Mouse (Mus musculus): ENCODE data around the gene Psg16.

Psg16 gene

DNA sequence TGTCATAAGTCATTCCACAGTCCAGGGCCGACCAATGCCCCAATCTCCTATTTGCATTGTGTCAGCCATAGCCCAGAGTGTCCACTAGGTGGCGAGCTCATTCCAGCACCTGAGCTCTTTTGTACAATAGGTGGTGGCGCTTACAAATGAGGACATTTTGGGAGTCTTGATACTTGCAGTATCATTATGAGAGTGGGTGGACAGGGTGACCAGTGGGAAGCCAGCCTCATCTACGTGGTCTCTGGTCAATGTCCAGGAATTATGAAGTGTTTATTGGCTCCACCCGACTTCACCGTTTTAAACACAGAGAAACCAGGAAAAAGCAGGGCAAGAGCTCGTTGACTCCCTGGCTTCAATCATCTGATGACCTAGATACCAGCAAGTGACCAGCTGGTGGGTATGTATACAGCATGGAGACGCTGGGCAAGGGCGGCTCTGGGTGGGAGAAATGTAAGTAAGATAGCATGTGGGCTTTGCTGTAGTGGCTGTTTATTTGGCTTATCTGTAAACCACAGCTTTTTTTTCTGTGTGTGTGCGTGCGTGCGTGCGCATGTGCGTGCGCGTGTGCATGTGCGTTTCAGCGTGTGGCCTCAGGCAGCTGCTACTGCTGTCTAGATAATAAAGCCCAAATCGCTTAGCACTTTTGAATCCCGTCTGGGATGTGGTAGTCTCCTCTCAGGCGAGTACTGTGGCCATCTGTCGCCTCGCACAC lies at the start of gene Psg16:
Gene Psg16, plus strand, starts transcription at position 137 of the 712 bp plus-strand sequence.
- TF ChIP-seq GATA4 (IDR thresholded peaks at IDR 0.05; ENCODE audit: insufficient replicate concordance, low read length) = no peak

DNA sequence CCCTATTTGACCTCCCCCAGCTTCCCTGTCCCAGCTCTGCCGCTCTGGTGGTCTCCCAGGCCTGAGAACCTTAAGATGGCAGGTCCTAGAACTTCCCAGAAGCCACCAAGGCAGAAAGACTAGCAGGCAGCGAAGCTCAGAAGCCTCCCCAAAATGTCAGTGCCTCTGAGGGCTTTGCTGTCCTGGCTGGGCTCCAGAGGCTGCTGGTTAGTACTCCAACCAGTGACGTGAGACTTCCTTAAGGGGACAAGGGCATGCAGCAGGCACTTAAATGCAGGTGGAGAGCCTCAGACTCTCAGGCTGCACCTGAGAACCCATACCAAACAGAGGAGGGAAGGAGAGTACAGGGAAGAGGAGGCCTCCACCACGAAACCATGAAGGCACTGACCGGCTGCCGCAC lies 49.7 kb upstream of the Psg16 start:
- no peak for TF ChIP-seq GATA4 (IDR thresholded peaks at IDR 0.05; ENCODE audit: insufficient replicate concordance, low read length)

DNA sequence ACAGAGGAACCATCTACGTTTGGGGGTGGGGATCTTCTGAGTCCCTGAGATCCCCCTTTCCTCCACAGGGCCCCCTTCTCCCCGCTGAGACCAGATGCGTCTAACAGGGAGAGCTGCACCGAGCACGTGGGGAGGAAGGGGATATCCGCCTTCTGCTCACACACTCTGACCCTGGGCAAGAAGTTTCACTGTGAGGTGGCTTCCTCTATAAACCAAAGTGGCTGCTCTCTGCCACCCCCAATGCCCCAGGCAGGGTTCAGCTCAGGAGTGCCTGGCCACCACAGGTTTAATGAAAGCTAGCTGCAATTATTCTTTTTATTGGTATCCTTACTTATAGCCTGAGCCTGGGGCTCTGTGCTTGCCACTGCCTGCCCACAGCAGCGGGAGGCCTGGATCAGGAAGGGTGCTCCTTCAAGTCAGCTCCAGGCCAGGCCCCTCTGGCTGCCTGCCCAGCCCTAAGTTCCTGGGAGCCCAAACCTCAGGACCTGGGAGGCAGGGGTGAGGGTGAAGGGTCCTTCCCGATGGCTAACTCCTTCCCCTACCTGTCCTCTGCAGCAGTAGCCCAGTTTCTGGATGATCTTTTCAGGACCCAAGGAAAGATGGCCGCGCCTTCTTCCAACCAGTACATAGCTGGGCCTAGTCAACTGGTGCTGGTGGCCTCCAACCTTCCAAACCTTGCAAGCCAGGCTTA lies 48.9 kb upstream of the Psg16 start:
- TF ChIP-seq GATA4 (IDR thresholded peaks at IDR 0.05; ENCODE audit: insufficient replicate concordance, low read length) = no peak

DNA sequence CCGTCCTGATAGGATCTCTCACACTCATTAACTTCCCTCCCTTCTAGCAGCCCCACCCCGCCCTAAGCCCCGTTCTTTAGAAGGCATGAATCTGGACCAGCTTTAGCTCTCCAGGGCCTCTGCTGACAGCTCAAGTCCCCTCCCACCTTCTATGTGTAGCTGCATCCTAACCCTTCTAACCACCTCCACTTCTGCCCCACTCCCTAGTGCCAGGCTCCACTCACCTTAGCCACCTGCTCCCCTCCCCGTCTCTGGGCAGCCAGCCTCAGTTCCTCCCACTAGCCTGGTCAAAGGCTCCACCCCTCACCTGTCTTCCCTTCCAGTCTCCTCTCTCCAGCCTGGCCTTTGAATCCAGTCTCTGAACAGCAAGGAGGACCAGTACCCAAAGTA lies 48.3 kb upstream of the Psg16 start:
- TF ChIP-seq GATA4 (IDR thresholded peaks at IDR 0.05; ENCODE audit: insufficient replicate concordance, low read length) = no peak

DNA sequence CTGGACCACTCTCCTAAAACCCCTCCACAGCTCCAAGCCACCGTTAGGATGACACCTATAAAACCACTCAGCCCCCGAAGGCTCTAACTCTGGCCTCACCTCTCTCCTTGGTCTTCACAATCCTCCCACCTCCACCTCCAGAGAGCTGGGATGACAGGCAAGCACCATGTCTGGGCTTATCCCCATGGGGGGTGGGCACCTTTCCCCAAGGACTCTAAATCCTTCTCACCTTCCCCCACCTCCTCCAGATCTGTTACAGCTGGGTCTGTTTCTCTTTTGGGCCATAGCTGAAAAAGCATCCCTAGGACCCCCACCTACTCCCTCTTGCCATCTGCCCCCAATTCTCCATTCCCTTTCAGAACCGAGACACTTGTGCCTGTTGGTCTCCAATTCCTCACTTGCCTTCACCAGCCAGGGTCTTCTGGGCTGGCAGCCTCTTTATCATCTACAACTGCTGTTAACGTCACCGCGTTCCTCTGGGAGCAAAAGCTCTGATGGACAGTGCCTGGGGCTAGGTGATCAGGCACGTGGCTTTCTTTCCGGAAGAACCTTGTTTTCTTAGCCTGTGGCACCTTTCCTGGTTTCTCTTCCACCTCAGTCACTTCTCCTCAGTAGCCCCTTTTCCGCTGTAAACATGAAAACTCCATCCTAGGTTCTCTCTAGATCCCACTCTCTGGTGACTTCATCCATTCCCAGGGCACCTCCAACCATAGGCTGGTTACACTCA lies 47.8 kb upstream of the Psg16 start:
- no peak for TF ChIP-seq GATA4 (IDR thresholded peaks at IDR 0.05; ENCODE audit: insufficient replicate concordance, low read length)

DNA sequence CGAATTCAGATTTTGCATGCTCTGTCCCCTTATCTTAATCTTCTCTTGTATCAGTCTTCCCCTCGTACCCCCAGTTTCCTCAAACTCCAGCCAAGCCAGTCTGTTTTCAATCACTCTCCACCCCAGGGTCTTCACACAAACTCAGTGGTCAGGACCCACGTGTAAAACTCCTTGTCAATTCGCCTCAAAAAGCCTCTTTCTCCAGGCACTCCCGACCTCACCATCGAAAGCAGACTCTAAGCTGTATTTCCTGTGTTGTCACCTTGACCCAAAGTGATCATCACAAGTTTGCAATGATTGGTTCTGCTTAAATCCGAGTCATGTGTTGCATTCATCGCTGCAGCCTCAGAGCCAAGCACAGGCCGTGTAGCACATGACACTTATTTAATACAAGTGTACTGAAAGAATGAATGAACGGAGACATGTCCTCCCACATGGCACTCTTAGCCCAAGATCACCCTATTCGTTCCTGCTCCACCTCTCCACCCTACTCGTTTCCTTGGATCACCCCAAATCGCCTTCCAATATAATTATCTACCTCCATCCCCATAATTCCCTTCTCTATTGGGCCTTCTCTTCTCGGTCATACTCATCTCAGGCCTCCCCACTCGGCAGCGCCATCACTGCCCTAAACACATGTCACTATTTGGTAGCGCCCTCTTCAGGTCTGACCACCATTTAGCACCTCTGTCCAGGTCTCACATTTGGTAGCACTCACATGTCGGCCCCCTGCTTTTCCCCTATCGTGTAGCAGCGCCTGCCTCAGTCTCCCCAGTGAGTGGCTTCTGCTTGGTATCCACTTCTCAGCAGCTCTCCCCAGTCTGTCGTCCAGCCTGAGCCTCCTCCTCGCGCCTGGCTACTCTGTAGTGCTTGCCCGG lies 46.9 kb upstream of the Psg16 start:
- TF ChIP-seq GATA4 (IDR thresholded peaks at IDR 0.05; ENCODE audit: insufficient replicate concordance, low read length) = no peak

DNA sequence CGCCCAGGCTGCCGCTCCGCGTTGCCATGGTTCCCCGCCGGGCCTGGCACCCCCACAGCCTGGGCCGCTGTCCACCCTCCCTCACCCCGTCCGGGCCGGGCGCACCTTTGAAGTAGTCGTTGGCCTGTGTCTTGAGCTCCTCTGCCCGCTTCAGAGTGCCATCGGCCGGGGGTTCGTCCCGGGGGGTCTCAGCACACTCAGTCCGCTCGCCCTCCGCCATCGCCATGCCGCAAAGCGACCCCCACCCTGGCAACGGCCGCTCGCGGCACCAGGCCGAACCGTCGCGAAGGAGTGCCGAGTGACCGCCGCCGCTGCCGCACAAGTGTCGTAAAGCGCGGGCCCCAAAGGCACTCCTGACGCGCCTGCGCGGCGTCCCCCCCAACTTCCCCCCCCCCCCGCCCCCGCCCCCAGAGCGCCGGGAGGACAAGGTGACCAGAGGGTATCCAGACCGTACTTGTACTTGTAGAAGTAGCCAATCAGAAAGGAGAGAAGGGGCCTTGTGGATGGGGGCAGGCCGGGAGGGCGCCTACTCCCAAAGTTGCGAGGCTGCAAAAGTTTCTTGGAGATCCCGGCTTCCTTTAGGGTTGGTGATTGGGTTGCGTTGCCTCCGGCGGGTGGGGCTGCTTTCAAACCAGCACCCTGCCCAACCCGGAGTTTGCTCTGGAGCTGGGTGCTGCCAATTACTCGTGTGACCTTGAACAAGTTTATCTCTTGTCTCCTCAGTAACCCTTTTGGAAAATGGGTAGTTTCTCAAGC lies 46.1 kb upstream of the Psg16 start, which contains the start of gene Ppp5c:
Gene Ppp5c, minus strand, starts transcription at position 337 of the 756 bp plus-strand sequence.
- TF ChIP-seq GATA4 (IDR thresholded peaks at IDR 0.05; ENCODE audit: insufficient replicate concordance, low read length) = peak; percentile 48; the same call in 1 of the 2 replicates

DNA sequence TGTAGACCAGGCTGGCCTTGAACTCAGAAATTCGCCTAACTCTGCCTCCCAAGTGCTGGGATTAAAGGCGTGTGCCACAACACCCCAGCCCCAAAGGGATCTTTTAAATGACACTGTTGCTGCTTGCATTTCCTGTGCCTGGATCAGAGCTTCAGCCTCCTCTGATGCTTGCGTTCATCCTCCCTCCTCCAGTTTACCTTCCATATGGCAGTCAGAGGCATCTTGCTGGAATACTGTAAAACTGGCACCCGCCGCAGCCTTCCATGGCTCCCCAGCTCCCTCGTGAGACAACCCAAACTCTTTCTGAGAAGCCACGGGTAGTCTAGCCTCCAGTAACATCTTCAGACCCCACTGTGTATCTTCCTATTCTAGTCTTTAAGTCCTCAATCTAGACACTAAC lies 44.9 kb upstream of the Psg16 start:
- no peak for TF ChIP-seq GATA4 (IDR thresholded peaks at IDR 0.05; ENCODE audit: insufficient replicate concordance, low read length)

DNA sequence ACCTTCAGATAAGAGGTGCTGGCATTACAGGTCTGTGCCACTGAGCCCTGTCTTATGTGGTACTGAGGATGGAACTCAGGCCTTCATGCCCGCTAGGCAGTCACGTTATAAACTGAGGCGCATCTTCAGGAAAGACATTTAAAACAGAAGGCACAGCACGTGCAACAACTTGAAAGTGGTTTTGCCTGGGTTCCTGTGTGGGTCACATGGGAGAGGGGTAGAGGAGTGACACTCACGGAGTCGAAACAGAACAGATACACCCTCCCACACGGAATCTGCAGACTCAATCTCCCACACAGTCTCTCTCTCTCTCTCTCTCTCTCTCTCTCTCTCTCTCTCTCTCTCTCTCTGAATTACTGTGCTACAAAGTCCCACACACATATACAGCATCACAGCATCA lies 43.6 kb upstream of the Psg16 start:
- TF ChIP-seq GATA4 (IDR thresholded peaks at IDR 0.05; ENCODE audit: insufficient replicate concordance, low read length) = no peak

DNA sequence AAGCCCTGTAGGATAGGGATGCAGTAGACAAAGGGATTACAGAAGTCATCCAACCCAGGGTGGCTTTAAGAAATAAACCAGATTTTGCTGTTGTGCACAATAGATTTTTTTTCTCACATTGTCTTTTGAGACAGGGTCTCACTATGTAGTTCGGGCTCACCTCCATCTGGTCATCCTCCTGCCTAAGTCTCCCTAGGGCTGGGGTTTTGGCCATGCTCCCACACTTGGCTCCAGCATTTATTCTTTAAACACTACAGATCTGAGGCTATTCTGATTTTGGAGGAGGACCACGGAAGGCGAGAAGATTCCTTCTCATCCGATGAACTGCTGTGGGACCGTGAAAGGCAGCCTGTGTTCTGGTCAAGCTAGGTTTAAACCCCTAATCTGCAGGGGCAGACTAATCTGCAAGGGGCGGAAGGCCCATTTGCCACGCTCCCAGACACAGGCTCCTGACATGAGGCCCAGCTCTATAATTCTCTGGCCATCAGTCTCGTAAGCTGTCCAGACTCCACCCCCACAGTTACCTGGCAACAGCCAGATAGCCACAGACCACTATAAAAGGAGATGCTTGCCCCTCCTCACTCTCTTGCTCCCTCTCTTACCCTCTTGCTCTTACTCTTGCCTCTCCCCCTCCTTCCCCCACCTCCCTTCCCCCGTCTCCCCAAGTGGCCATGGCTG lies 35.7 kb upstream of the Psg16 start:
- TF ChIP-seq GATA4 (IDR thresholded peaks at IDR 0.05; ENCODE audit: insufficient replicate concordance, low read length) = no peak

DNA sequence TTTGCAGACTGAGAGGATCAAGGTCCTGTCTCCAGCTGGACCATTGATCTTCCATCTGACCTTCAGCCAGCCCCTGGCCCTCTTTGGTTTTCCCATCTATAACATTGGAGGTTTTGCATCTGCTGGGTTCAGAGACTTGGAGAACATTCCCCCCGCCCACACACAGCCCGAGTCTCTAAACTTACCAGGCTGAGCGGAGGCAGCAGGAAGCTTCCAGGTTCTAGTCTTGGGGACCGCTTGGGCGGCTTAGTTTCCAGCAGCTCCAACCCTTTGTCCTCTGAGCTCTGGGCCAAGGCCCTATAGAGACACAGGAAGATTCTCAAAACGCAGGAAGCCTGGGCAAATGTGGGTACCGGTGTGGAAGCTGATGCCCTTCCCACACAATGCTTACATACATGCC lies 34.5 kb upstream of the Psg16 start:
- no peak for TF ChIP-seq GATA4 (IDR thresholded peaks at IDR 0.05; ENCODE audit: insufficient replicate concordance, low read length)

DNA sequence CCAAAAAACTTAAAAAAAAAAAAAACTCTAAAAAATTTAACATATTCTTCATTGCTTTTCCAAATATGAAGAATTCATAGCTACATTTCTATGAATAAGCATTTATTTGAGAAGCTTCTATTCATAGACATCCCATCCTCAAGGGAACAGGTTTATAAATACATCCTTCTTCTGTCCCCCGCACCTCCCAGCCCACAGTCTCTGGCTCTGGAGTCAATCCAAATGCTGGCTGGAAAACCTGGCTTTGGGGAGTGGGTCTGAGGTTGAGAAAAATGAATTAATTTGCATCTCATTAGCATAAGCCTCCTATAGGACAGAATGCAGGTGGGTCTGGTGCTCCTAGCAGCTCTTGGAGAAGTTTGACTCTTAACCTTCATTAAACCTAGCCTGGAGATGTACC lies 28.1 kb upstream of the Psg16 start:
- no peak for TF ChIP-seq GATA4 (IDR thresholded peaks at IDR 0.05; ENCODE audit: insufficient replicate concordance, low read length)

DNA sequence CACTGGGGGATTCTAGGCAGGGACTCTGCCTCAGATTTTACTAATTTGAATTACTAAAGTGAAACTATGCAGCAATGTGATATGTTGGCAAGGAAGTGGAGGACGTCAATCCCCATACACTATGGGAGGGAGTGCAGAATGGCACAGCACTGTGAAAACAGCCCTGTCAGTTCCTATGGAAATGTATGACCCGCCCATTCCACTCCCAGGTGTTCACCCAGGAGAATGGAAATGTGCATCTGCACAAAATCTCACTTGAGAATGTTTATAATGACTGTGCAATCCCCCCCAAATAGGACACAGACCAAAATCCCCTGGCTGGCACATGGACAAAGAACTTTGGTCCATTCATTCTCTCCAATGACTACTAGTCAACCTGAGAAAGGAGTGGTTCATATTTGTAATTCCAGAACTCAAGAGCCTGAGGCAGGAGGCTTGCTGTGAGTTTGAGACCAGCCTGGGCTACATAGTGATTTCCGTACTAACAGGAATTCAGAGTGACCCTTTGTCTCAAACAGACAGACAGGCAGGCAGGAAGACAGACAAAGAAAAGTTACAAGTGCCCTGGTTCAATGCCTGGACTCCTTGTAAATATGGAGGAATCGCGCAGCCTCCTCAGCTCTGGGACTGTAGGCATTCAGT lies 26.7 kb upstream of the Psg16 start:
- TF ChIP-seq GATA4 (IDR thresholded peaks at IDR 0.05; ENCODE audit: insufficient replicate concordance, low read length) = no peak
